Comparison of ENCODE assay signal across 22 mouse cellular contexts in genomic region chr2:42305119-42305518, GRCm38 (mm10).
DNase-seq lines count a peak whose midpoint lies in the region; ATAC-seq and TF ChIP-seq lines count a peak whose summit lies in the region.
"Had no signal": no experiment of that assay in that cellular context is flagged by ENCODE, and none has a peak within 500 bp of the region (broad histone marks: within the 10 kb centered on the region; RNA-seq: fewer than 3 reads in every experiment).

No protein-coding gene starts in this region.

- TF ChIP-seq CTCF in layer of hippocampus, adult 2 months (conservative IDR thresholded peaks at IDR 0.05) = no peak
- TF ChIP-seq CTCF in hindbrain, postnatal 0 days (IDR thresholded peaks at IDR 0.05; ENCODE audit: low read depth) = no peak

- no peak overlapping the region for H3K9ac ChIP-seq in forebrain, embryonic 16.5 days (replicated peaks; ENCODE audit: low read depth, low read length)
- no peak overlapping the region for H3K9ac ChIP-seq in hindbrain, postnatal 0 days (replicated peaks; ENCODE audit: low read length)
- H3K9ac ChIP-seq in midbrain, embryonic 16.5 days (ENCODE audit: low read depth, low read length) = no peak overlapping the region

- H3K4me3 ChIP-seq in layer of hippocampus, adult 2 months = no peak overlapping the region; the same call in 1 of the 2 replicates
- no peak overlapping the region for H3K4me3 ChIP-seq in forebrain, embryonic 16.5 days (replicated peaks; ENCODE audit: low read length)
- no peak overlapping the region for H3K4me3 ChIP-seq in hindbrain, postnatal 0 days (ENCODE audit: low read length)
- no peak overlapping the region for H3K4me3 ChIP-seq in midbrain, embryonic 16.5 days (ENCODE audit: low read depth, low read length)
- H3K4me3 ChIP-seq: embryonic facial prominence, embryonic 10.5 days; left cerebral cortex, adult 2 months had no signal

- no peaks in the 10 kb centered on the region for H3K36me3 ChIP-seq in forebrain, embryonic 16.5 days (ENCODE audit: control insufficient read depth, insufficient read depth)
- no peaks in the 10 kb centered on the region for H3K36me3 ChIP-seq in hindbrain, postnatal 0 days (ENCODE audit: insufficient read depth, low read length)
- H3K36me3 ChIP-seq in midbrain, embryonic 16.5 days (ENCODE audit: control insufficient read depth, insufficient read depth, low read length) = no peaks in the 10 kb centered on the region
- H3K36me3 ChIP-seq: embryonic facial prominence, embryonic 10.5 days had no signal

- H3K9me3 ChIP-seq in forebrain, embryonic 16.5 days (ENCODE audit: control insufficient read depth, low read length) = no peaks in the 10 kb centered on the region
- no peaks in the 10 kb centered on the region for H3K9me3 ChIP-seq in hindbrain, postnatal 0 days (ENCODE audit: low read length)
- H3K9me3 ChIP-seq in midbrain, embryonic 16.5 days (replicated peaks; ENCODE audit: control insufficient read depth, low read length, poor library complexity, severe bottlenecking) = no peaks in the 10 kb centered on the region
- H3K9me3 ChIP-seq: embryonic facial prominence, embryonic 10.5 days had no signal

- DNase-seq in layer of hippocampus, adult 2 months (ENCODE audit: low spot score in 2 of 2) = peak in 1 of 2 experiments; percentile 7
- no peak for DNase-seq in layer of hippocampus, adult 8-10 months (ENCODE audit: low spot score in 2 of 2)
- DNase-seq in hindbrain, postnatal 0 days (ENCODE audit: low spot score) = peak; percentile 33
- DNase-seq in gastrocnemius, postnatal 4 days (ENCODE audit: low spot score in 2 of 2) = no peak
- no peak for DNase-seq in frontal cortex, postnatal 36 days (ENCODE audit: low spot score in 2 of 2)
- no peak for DNase-seq in heart, postnatal 25 days (ENCODE audit: low spot score)
- DNase-seq: adrenal gland, postnatal 25 days; cerebellum, adult 18-20 months; cerebellum, postnatal 25 days; gastrocnemius, postnatal 14 days; kidney, adult 18-20 months; layer of hippocampus, adult 9-11 months; left cerebral cortex, postnatal 4 days; liver had no signal

- H3K4me2 ChIP-seq in forebrain, embryonic 16.5 days (ENCODE audit: low read length) = no peak overlapping the region
- no peak overlapping the region for H3K4me2 ChIP-seq in hindbrain, postnatal 0 days (ENCODE audit: low read depth, low read length)
- H3K4me2 ChIP-seq in midbrain, embryonic 16.5 days (ENCODE audit: low read length) = 0 out of 2 replicates have a peak overlapping the region, but pooled peaks have one; percentile 5

- H3K27me3 ChIP-seq in forebrain, embryonic 16.5 days (replicated peaks; ENCODE audit: control insufficient read depth, insufficient read depth, low read length) = no peaks in the 10 kb centered on the region
- no peaks in the 10 kb centered on the region for H3K27me3 ChIP-seq in hindbrain, postnatal 0 days (ENCODE audit: insufficient read depth, low read length)
- H3K27me3 ChIP-seq in midbrain, embryonic 16.5 days (ENCODE audit: control insufficient read depth, insufficient read depth, low read depth, low read length) = no peaks in the 10 kb centered on the region
- H3K27me3 ChIP-seq: CH12.LX had no signal

- peak overlapping the region; percentile 67 for H3K27ac ChIP-seq in layer of hippocampus, adult 2 months
- no peak overlapping the region for H3K27ac ChIP-seq in forebrain, embryonic 16.5 days (ENCODE audit: low read length)
- no peak overlapping the region for H3K27ac ChIP-seq in hindbrain, postnatal 0 days
- H3K27ac ChIP-seq in midbrain, embryonic 16.5 days (ENCODE audit: low read length) = no peak overlapping the region
- H3K27ac ChIP-seq: embryonic facial prominence, embryonic 10.5 days; kidney, postnatal 0 days; left cerebral cortex, adult 2 months; stomach, postnatal 0 days had no signal

- 0 out of 2 replicates have a peak, but pooled peaks have one; percentile 58 for ATAC-seq in forebrain, embryonic 16.5 days
- no peak for ATAC-seq in hindbrain, postnatal 0 days
- ATAC-seq in midbrain, embryonic 16.5 days = no peak; the same call in 1 of the 2 replicates
- ATAC-seq: lung, postnatal 0 days had no signal

- H3K4me1 ChIP-seq in forebrain, embryonic 16.5 days (replicated peaks; ENCODE audit: control insufficient read depth, insufficient read depth, low read length) = no peaks in the 10 kb centered on the region
- no peaks in the 10 kb centered on the region for H3K4me1 ChIP-seq in hindbrain, postnatal 0 days (ENCODE audit: insufficient read depth, low read length)
- 0 out of 2 replicates have a peak, but pooled peaks cover 3% of the 10 kb centered on the region for H3K4me1 ChIP-seq in midbrain, embryonic 16.5 days (ENCODE audit: control insufficient read depth, insufficient read depth, low read length)
- H3K4me1 ChIP-seq: embryonic facial prominence, embryonic 10.5 days had no signal

- intact Hi-C loops in heart, postnatal 25 days (cut with DNase I) = no loop called here

- 24% methylated on average over 4 of the region's 4 CpGs for WGBS in forebrain, embryonic 16.5 days
- 28% methylated on average over 4 of the region's 4 CpGs for WGBS in hindbrain, postnatal 0 days
- 20% methylated on average over 4 of the region's 4 CpGs for WGBS in midbrain, embryonic 16.5 days
